Mouse (Mus musculus) kidney, adult 8-10 months (tissue): ENCODE data around the gene Fmnl3.
A peak's percentile ranks its signal among the peaks of the same experiment; 100 is the strongest.

Experiments used
- DNase-seq, 2 experiments: peaks; one replicate each; pipeline ENCODE4 v3.0.0; 2022

Gene Fmnl3

DNA sequence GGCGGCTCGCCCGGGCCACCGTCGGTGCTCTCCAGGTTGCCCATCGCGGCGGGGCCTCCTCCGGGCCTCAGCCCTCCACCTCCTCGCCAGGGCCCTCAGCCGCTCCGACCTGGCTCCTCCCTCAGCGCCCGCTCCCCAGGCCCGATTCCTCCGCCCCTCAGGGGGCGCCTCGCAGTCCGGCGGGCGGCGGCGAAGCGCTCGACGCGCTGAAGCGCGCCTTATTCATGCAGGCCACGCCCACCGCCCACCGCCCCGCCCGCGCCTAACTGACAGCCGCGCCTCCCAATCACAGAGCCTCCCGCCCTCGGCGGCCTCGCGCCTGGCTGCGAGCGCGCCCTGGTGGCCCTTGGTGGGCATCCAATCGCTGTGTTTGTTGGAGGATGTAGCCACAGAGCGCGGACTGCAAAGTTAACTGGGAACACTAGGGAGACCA, at the start of gene Fmnl3:
Fmnl3 (minus strand) TSS at position 224 of the 433 bp plus-strand sequence.
- peak; percentile 93 to 96 for DNase-seq

- no peak for DNase-seq
Measured at GRCm38 (mm10) chr15:99417692-99418271, 47.5 kb upstream of the Fmnl3 start.

GRCm38 (mm10) chr15:99416957-99417356, 46.7 kb upstream of the Fmnl3 start:
- DNase-seq, result no peak

GRCm38 (mm10) chr15:99416348-99416882, 46.1 kb upstream of the Fmnl3 start:
- DNase-seq, result peak; percentile 73 to 84

- DNase-seq, result peak in 1 of 2 experiments; percentile 69
Measured at GRCm38 (mm10) chr15:99415793-99416192, 45.5 kb upstream of the Fmnl3 start.

DNA sequence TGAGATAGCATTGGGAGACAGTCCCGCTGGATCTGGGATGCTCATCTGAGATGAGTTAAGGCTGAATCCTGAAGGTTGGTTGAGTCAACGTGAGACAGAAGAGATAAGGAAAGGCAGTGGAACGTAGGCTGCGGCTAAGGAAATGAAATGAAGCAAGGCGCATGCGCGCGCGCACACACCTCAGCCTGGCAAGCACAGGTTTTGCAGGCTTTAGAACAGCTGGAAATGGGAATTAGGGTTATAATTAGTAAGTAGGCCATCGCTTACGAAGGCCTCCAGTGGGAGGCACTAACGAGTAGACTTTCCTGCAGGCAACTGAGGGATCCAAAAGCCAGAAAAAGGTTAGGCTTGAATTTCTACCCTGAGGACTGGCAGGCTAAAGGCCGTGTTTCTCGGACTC, 41.5 kb upstream of the Fmnl3 start:
- no peak for DNase-seq

DNA sequence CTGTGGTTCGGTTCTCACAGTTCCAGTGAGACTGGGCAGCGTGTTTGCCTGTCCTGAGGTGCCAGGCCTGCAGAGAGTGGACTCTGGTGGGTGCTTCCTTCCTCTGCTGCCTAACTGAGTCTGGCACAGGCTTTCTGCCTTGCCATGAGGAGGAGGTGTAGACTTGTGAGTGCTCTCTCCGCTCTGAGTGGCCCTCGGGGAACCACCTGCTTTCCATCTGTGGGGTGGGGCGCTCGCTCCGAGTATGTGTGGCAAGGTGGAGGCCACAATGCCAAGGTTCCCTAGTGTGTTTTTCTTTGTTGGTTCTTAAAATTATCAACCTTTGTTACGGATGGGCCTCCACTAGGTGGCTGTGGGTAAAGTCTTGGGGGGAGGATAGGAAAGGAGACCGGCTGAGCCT, 38.6 kb upstream of the Fmnl3 start:
- no peak for DNase-seq

DNA sequence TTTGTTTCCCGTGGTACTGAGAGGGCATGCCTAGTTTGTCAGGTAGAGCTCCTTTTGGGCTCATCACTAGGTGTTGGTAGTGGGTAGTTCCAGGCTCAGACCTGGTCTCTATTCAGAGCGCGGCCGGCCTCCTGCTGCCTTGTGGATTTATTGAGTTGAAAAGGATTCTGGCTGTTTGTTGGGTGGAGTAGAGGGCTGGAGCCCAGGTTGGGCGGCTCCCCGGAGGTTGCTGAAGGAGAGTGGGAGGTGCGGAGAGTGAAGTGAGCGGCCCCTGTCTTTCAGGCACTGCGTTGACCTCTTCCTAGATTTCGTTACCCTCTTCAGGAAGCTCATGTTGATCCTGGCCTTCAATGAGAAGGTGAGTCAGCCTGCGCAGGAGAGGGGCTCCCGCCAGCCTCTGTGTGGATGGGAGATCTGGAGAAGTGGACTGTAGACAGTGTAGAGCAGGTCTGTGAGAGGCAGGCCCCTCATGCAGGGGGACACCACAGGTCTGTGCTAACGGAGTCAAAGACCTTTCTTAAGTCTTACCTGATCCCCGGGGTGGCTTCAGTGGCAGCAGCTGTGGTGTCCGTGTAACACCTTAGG, 36.8 kb upstream of the Fmnl3 start:
- no peak for DNase-seq

- peak; percentile 60 to 77 for DNase-seq
Measured at GRCm38 (mm10) chr15:99405150-99405549, 34.9 kb upstream of the Fmnl3 start.

DNA sequence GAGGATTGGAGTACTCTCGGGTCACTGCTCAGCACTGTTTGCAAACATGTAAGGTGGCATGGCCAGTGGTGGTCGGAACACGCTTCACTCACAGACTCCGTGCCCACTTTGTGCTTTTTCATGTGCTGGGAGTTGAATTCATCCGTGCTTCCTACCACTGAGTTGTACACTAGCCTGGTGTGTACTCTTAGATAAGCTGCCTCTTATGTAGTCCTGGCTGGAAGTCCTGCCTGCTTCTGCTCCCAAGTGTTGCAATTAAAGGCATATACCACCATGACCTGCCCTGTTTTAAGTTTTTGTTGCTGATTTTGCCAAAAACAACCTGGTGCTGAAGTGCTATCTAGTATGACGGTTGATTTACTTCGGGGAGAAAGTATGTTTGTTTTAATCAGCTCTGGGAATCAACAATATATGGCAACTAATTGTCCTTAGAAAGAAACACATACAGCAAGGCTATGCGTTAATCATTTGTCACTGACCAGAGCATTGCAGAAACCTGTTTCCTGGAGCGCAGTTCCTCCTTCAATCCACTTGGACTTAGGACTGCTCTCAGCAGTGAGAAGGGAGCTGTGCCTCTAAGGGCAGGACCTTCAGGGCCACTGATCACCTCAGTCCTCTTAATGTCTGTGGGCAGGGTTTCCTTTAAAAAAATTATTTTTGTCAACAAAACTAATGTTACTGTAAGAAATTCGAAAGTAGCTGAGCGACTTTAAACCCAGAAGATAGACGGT, 33.0 kb upstream of the Fmnl3 start:
- peak; percentile 52 to 75 for DNase-seq

- DNase-seq, result no peak
Measured at GRCm38 (mm10) chr15:99400602-99401001, 30.3 kb upstream of the Fmnl3 start.

DNA sequence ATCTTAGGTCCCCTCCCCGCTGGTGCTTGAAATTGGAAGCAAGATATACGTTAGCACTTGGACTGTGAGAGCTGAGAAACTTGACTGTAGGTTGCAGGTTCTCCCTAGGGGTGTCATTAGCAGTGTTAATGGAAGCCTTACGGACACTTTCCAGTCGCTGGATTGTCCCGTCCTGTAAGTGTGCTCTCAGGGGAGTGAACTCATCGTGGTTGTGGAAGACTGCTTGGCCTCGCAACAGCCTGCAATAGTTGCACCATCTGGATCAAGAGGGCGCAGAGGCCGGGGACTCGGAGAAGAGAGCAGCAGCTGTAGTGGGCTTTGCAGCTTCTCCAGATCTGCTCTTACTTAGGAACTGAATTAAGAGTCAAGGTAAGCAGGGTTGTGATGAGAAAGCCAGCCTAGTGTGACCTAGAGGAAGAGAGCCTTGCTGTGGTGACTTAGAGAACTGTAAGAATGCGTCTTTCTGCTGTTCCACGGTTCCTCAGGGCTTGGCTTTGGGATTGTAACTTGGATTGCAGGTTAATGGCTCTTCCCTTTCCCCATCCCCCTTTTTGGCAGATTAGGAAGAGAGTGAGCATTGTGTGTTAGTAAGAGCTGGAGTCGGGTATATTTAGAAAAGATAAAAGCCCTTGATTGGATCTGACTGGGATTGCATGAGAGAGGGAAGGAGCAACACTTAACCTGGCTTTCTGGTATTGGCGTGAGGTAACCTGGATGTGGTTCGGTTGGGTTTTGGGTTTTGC, 29.4 kb upstream of the Fmnl3 start:
- no peak for DNase-seq

DNA sequence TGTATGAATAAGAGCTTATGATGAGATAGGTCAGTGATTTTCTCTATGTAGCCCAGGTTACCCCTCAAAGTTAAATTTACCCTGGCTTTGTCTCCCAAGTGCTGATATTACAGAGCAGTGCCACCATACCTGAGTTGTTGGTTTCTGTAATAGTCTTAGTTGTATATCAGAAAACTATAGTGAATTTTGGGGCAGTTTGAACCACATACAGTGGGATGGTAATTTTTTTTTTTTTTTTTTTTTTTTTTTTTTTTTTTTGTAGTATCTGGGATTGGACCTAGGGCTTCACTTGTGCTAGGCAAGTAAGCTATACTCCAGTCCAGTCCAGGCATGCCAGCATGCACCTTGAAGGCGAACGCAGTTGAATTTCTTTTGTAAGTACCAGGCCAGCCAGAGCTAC, 27.3 kb upstream of the Fmnl3 start:
- no peak for DNase-seq

DNA sequence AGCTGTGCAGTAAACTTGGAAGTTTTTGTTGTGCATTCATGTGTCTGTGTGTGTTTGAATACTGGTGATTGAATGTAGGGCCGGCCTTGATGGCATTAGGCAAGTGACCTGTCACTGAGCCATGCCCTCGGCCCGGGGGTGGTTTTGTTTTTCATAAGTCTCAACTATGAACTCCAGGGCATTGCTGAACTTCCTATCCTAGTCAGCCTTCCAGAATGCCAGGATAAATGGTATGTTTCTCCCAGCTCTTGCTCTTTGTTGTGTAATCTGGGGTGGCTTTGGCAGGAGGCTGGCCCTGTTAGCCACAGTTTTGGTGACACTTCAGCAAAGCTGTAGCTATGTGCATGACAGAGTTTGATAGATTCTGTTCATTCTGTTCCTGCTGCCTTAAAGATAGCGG, 26.6 kb upstream of the Fmnl3 start:
- no peak for DNase-seq

- no peak for DNase-seq
Measured at GRCm38 (mm10) chr15:99396462-99396861, 26.2 kb upstream of the Fmnl3 start.

GRCm38 (mm10) chr15:99393386-99394252, 23.3 kb upstream of the Fmnl3 start:
- peak; percentile 90 to 94 for DNase-seq

GRCm38 (mm10) chr15:99392486-99393385, 22.5 kb upstream of the Fmnl3 start, which contains the start of gene Tmbim6:
Gene Tmbim6 (plus strand): TSS chr15:99392882.
- peak; percentile 99 to 100 for DNase-seq

DNA sequence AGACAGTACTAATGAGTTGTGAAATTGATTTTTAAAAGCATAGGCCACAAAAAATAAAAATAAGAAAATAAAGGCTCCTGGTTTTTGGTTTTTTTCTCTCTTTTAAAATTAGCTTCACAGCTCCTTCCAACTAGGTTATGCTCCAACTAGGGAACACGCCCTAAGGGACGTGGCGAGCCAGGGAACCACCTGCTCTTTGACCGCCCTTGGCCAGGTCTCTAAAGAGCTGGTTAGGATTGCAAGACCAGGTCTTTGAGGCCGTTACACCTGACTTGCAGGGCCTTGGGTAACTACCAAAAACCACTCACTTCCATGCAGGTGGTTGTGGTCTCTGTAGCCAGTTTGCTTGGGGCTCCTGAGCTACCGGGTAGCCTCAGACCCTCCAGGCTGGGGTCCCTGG, 21.7 kb upstream of the Fmnl3 start:
- DNase-seq, result peak; percentile 85 to 86

- no peak for DNase-seq
Measured at GRCm38 (mm10) chr15:99390472-99391401, 20.5 kb upstream of the Fmnl3 start.

DNA sequence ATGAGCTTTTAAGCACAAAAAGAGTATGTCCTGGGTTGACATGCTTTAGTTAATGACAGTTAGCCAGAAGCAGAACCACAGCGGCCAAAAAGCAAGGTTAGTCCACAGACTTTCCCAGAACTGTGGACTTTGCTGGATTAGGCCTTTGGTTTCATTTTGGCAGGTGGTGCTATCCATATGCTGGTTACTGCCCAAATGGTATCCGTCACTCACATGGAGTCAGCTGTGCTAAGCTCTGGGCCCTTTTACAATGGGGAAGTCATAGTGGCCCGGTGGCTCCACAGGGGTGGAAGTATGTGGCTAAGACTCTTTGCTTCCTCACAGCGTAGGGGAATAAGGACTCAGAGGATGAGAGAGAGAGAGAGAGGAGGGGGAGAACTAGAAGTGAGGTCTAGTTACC, 17.7 kb upstream of the Fmnl3 start:
- no peak for DNase-seq
